Mouse (Mus musculus) intestine, embryonic 14.5 days (tissue): ENCODE measurements around the gene Duoxa2. TPM values are rescaled to one million over a fixed set of nuclear protein-coding genes. Genes with fewer than 3 reads are reported as not detected.

Experiments
- polyA plus RNA-seq: library from polyadenylated mRNA; unstranded; fragments of >200 nt; fragmentation: Nextera tagmentation; extraction: Ambion mirVana; gene quantifications from 2 replicates; pipeline ENCODE4 v1.2.1, GENCODE M21; 2014

Gene Duoxa2
- polyA plus RNA-seq, 1 experiment from 2014 or later: 0.18 TPM

Other genes with a start within 250 kb of the Duoxa2 start
- 11.3 and 11.9 TPM in 2 replicates for gene Spg11, start 180.5 kb upstream of the Duoxa2 start, polyA plus RNA-seq
- 318 and 332 TPM in 2 replicates for gene B2m, start 151.2 kb upstream of the Duoxa2 start, polyA plus RNA-seq
- gene Trim69, start 138.2 kb upstream of the Duoxa2 start, polyA plus RNA-seq: not detected in 2 replicates
- gene Patl2, start 112.7 kb upstream of the Duoxa2 start, polyA plus RNA-seq: 0.13 TPM in 1 of 2 replicates, not detected in the other
- not detected in 2 replicates for gene Terb2, start 112.6 kb upstream of the Duoxa2 start, polyA plus RNA-seq
- 53.7 and 65.1 TPM in 2 replicates for gene Sord, start 64.2 kb upstream of the Duoxa2 start, polyA plus RNA-seq
- 0.09 and 0.12 TPM in 2 replicates for gene Duox2, start 451 bp upstream of the Duoxa2 start, polyA plus RNA-seq
- gene Duoxa1, start 14.8 kb downstream of the Duoxa2 start, polyA plus RNA-seq: not detected in 2 replicates
- gene Duox1, start 16.8 kb downstream of the Duoxa2 start, polyA plus RNA-seq: 0.05 TPM in 1 of 2 replicates, not detected in the other
- gene Shf, start 70.3 kb downstream of the Duoxa2 start, polyA plus RNA-seq: 3.6 and 4.9 TPM in 2 replicates
- 38.0 and 38.2 TPM in 2 replicates for gene Slc28a2, start 127.6 kb downstream of the Duoxa2 start, polyA plus RNA-seq
- 0.08 and 0.32 TPM in 2 replicates for gene Gm14085, start 186.0 kb downstream of the Duoxa2 start, polyA plus RNA-seq